Mouse (Mus musculus) kidney, embryonic 15.5 days (tissue): ENCODE measurements around the gene Ppp1r12a. TPM values are rescaled to one million over a fixed set of nuclear protein-coding genes. Genes with fewer than 3 reads are reported as not detected.

Experiments
- ATAC-seq: fragments of 200-750 bp; cut with Nextera tagmentation; replicated peaks from 2 replicates; pipeline ENCODE4 v1.8.0; 2017; ENCODE audit warnings: moderate TSS enrichment; ENCODE audit not compliant: low FRiP score
- H3K27ac ChIP-seq: fragments of 300-500 bp; sonication (generic); 2 replicates; pipeline ENCODE4 v1.5.1; 2015; ENCODE audit warnings: mild to moderate bottlenecking, inconsistent platforms
- H3K27me3 ChIP-seq: fragments of 300-500 bp; sonication (generic); 2 replicates; pipeline ENCODE4 v1.6.1; 2015; ENCODE audit warnings: inconsistent platforms
- H3K36me3 ChIP-seq: fragments of 300-500 bp; sonication (generic); 2 replicates; pipeline ENCODE4 v1.6.1; 2015; ENCODE audit warnings: inconsistent platforms
- H3K4me1 ChIP-seq: fragments of 300-500 bp; sonication (generic); 2 replicates; pipeline ENCODE4 v1.6.1; 2015; ENCODE audit warnings: inconsistent platforms
- H3K4me2 ChIP-seq: fragments of 300-500 bp; sonication (generic); 2 replicates; pipeline ENCODE4 v1.6.1; 2015; ENCODE audit warnings: moderate library complexity, mild to moderate bottlenecking, inconsistent platforms
- H3K4me3 ChIP-seq: fragments of 300-500 bp; sonication (generic); replicated peaks from 2 replicates; pipeline ENCODE4 v1.5.1; 2015; ENCODE audit warnings: mild to moderate bottlenecking, inconsistent platforms
- H3K9ac ChIP-seq: fragments of 300-500 bp; sonication (generic); 2 replicates; pipeline ENCODE4 v1.6.1; 2015; ENCODE audit warnings: mild to moderate bottlenecking, inconsistent platforms
- H3K9me3 ChIP-seq: fragments of 300-500 bp; sonication (generic); replicated peaks from 2 replicates; pipeline ENCODE4 v1.6.1; 2016; ENCODE audit warnings: inconsistent platforms
- WGBS: fragments of 180-500 bp; shearing (Covaris S2); methylation state at CpG from one replicate; pipeline ENCODE4 v1.1.7; 2015; ENCODE audit warnings: mixed read lengths; 5-methylcytosine and 5-hydroxymethylcytosine counted together
- polyA plus RNA-seq: library from polyadenylated mRNA; unstranded; fragments of >200 nt; fragmentation: Nextera tagmentation; extraction: Ambion mirVana; gene quantifications from 2 replicates; pipeline ENCODE4 v1.2.1, GENCODE M21; 2015

Gene Ppp1r12a
- polyA plus RNA-seq, 1 experiment from 2014 or later, result 94.4 TPM

DNA sequence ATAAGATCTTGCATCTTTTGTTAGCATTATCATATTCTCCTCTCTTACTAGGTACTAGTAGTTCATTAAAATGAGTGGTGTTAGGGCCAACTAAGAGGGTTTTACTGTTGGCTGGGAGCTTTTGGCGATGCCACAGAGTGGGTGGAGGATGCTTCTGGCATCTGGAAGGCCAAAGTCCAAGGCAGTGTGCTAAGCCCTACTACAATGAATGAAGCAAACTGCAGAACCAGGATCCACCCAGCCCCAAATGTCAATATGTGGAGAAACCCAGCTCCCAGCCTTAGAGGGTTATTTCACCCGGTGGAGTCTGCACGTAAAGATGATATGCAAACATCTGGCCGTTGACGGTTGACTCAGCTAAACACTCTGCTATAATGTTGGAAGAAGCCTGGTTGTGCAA is 167.8 kb downstream of the Ppp1r12a start:
- Histone ChIP-seq H3K4me1 (peaks cover 13% of the 10 kb centered on the region), H3K9ac (no peak overlapping the region), H3K27ac (no peak overlapping the region), H3K4me2 (no peak overlapping the region), H3K36me3 (no peaks in the 10 kb centered on the region), H3K4me3 (no peak overlapping the region), H3K9me3 (no peaks in the 10 kb centered on the region), H3K27me3 (peaks cover 15% of the 10 kb centered on the region)
- no peak for ATAC-seq
- WGBS, result 86% methylated on average over 5 of the region's 5 CpGs

- H3K27ac ChIP-seq, result no peak overlapping the region
- H3K4me2 ChIP-seq, result peak overlapping the region; percentile 79
- WGBS, result 7% methylated on average over 10 of the region's 10 CpGs
- H3K4me3 ChIP-seq, result peak overlapping the region; percentile 94
- H3K36me3 ChIP-seq, result peaks cover 2% of the 10 kb centered on the region; the same call in 1 of the 2 replicates
- peaks cover 18% of the 10 kb centered on the region for H3K4me1 ChIP-seq
- H3K9ac ChIP-seq, result 0 out of 2 replicates have a peak overlapping the region, but pooled peaks have one; percentile 27
- ATAC-seq, result no peak
- no peaks in the 10 kb centered on the region for H3K9me3 ChIP-seq
- H3K27me3 ChIP-seq, result peaks cover 15% of the 10 kb centered on the region
Observed at GRCm38 (mm10) chr10:108330964-108331363, 169.0 kb downstream of the Ppp1r12a start.

DNA sequence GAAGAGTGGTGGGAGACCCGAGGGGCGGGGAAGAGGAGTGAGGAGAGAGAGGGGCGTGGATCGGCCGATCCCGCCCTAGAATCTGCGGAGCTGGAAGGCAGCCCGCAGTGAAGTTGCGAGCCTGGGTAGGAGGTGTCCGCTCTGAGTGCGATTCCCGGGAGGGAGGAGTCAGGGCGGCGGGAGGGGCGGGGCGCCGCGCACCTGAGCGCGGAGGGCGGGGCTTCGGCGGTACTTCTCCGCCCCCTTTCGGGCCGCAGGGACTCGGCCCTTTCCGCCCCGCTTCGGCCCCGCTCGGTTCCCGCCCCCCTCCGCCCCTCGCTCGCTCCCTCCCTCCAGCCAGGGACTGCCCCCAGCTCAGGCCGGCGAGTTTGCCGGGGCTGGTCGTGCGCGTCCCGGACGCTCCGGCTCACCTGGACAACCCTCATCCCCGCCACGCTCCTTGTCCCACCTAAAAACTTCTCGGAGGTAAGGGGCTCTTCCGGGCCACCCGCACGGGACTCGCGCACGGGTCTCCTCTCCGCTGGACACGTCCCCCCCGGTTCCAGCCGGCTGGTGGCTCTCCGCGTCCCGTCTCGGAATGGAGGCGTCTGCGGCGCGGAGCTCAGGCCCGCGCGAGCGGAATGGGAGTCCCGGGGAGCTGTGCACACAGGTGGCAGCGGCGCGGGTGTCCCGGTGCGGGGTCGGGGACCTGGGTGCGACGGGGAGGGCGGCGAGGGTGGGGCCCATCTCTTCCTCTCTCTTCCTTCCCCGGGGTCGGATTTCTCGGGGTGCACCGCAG is 170.0 kb downstream of the Ppp1r12a start, which contains the start of gene Pawr:
Pawr (plus strand) TSS at position 338 of the 778 bp plus-strand sequence.
- under 1% methylated on average over 73 of the region's 85 CpGs for WGBS
- Histone ChIP-seq H3K4me3 (peak within 1 kb of the TSS; percentile 94), H3K27ac (peak within 1 kb of the TSS; percentile 93), H3K9ac (peak within 1 kb of the TSS; percentile 88), H3K9me3 (no peaks in the 10 kb centered on the region), H3K4me1 (peaks cover 28% of the 10 kb centered on the region), H3K36me3 (peaks cover 5% of the 10 kb centered on the region; the same call in 1 of the 2 replicates), H3K4me2 (peak within 1 kb of the TSS; percentile 79), H3K27me3 (peaks cover 15% of the 10 kb centered on the region)
- ATAC-seq, result peak; percentile 96

- no peaks in the 10 kb centered on the region for H3K9me3 ChIP-seq
- 1% methylated on average over 124 of the region's 129 CpGs for WGBS
- ATAC-seq, result peak; percentile 61
Observed at GRCm38 (mm10) chr10:108332571-108333541, 170.9 kb downstream of the Ppp1r12a start.

GRCm38 (mm10) chr10:108333642-108334041 is 171.6 kb downstream of the Ppp1r12a start:
- Histone ChIP-seq H3K27me3 (peaks cover 15% of the 10 kb centered on the region), H3K9ac (peak overlapping the region; percentile 88; the same call in 1 of the 2 replicates), H3K4me2 (peak overlapping the region; percentile 79), H3K4me1 (peaks cover 39% of the 10 kb centered on the region), H3K9me3 (no peaks in the 10 kb centered on the region), H3K4me3 (peak overlapping the region; percentile 94), H3K27ac (0 out of 2 replicates have a peak overlapping the region, but pooled peaks have one; percentile 93), H3K36me3 (peaks cover 8% of the 10 kb centered on the region; the same call in 1 of the 2 replicates)
- no peak for ATAC-seq
- 4% methylated on average over 12 of the region's 12 CpGs for WGBS

More at GRCm38 (mm10) chr10:108332571-108333541, 170.9 kb downstream of the Ppp1r12a start:
- H3K27me3 ChIP-seq, result peaks cover 15% of the 10 kb centered on the region
- peak overlapping the region; percentile 94 for H3K4me3 ChIP-seq
- H3K36me3 ChIP-seq, result peaks cover 5% of the 10 kb centered on the region; the same call in 1 of the 2 replicates
- H3K9ac ChIP-seq, result peak overlapping the region; percentile 88
- H3K4me2 ChIP-seq, result peak overlapping the region; percentile 79
- H3K27ac ChIP-seq, result peak overlapping the region; percentile 93
- peaks cover 35% of the 10 kb centered on the region for H3K4me1 ChIP-seq

Other genes starting within 250 kb of the Ppp1r12a start
- gene Pawr, start 169.9 kb downstream of the Ppp1r12a start, polyA plus RNA-seq, result 16.5 and 17.5 TPM in 2 replicates